Mouse (Mus musculus): ENCODE results near the gene Slc50a1.
A peak's percentile ranks its signal among the peaks of the same experiment; 100 is the strongest.

Gene Slc50a1

GRCm38 (mm10) chr3:89232614-89233013 is 37.8 kb downstream of the Slc50a1 start:
- no peak for DNase-seq (ENCODE audit: low spot score in 2 of 2)

DNA sequence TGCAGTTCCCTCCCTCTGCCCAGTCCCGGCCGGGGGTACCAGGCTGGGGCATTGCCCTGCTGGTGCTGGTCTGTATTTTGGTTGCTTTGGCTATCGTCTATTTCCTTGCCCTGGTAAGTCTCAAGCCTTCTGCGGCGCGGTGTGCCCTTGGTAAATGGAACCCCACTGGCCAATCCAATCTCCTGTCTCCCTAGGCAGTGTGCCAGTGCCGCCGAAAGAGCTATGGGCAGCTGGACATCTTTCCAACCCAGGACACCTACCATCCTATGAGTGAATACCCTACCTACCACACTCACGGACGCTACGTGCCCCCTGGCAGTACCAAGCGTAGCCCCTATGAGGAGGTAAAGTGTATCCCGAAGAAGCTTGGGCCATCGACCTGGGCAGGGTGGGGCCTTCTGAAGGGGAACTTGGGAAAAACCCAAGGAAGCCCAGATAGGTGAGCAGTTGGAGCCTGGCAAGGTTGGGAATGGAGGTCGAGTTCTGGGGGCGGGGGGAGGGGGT is 38.5 kb downstream of the Slc50a1 start:
- no peak for DNase-seq (ENCODE audit: low spot score in 2 of 2)

DNA sequence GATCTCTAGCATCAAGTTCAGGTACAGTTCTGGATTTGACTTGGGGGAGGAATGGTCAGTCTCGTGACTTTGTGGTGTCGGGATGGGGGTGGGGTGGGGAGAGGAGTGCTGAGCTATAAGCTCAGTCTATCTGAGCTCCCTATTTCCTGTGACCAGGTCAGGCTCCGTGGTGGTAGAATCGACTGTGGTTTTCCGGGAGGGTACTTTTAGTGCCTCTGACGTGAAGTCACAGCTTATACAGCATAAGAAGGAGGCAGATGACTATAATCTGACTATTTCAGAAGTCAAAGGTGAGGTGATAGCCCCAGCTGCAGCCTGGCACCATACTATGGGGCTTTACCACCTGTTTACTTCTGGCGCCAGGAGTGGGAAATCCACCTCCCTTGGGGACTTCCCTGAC is 39.0 kb downstream of the Slc50a1 start:
- DNase-seq (ENCODE audit: low spot score in 2 of 2), result no peak

GRCm38 (mm10) chr3:89230561-89230960 is 39.8 kb downstream of the Slc50a1 start:
- no peak for DNase-seq (ENCODE audit: low spot score in 2 of 2)

GRCm38 (mm10) chr3:89229276-89229675 is 41.1 kb downstream of the Slc50a1 start:
- DNase-seq (ENCODE audit: low spot score in 2 of 2), result no peak

DNA sequence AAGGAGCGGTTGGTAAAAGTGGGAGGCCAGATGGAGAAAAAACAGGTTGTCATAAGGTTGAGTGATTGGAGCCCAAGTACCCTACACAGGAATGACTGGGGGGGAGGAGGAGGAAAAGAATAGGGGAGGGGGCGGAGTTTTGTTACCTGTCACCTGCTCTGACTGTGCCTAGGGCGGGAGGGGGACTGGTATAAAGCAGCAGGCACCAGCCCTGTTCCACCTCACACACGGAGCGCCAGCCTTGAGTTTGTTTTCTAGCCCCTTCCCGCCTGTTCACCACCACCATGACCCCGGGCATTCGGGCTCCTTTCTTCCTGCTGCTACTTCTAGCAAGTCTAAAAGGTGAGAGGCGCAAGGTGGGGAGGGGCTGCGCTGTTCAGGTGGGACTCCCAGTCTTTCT is 41.5 kb downstream of the Slc50a1 start, which contains the start of gene Muc1:
Gene Muc1 (plus strand): TSS at position 222 of the 400 bp plus-strand sequence.
- no peak for DNase-seq (ENCODE audit: low spot score in 2 of 2)

GRCm38 (mm10) chr3:89228180-89228549 is 42.2 kb downstream of the Slc50a1 start:
- DNase-seq (ENCODE audit: low spot score in 2 of 2), result peak; percentile 85 to 95

- peak in 1 of 2 experiments; percentile 36 for DNase-seq (ENCODE audit: low spot score in 2 of 2)
Observed at GRCm38 (mm10) chr3:89227307-89228179, 42.8 kb downstream of the Slc50a1 start.

- no peak for DNase-seq (ENCODE audit: low spot score in 2 of 2)
Observed at GRCm38 (mm10) chr3:89226900-89227299, 43.5 kb downstream of the Slc50a1 start, which contains the start of gene Mtx1. Gene Mtx1, minus strand, starts transcription at chr3:89227088.

DNA sequence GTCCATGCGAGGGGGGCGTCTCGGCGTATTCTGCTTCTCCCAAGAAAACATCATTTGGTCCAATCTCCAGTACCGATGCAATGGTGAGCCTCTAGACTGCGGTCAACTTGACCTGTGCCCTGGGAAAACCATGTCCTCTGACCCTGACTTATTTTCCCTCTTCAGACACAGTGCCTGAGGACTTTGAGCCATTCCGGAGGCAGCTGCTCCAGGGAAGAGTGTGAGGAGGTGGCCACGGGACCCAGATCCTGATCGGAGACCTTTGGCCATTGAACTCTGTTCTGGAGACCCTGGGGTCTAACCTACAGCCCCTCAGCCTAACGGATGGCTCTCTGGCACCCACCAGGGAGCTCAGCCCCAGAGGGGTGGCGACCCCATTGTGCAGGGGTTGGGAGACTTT is 44.0 kb downstream of the Slc50a1 start:
- no peak for DNase-seq (ENCODE audit: low spot score in 2 of 2)

- no peak for DNase-seq (ENCODE audit: low spot score in 2 of 2)
Observed at GRCm38 (mm10) chr3:89225918-89226317, 44.5 kb downstream of the Slc50a1 start.

DNA sequence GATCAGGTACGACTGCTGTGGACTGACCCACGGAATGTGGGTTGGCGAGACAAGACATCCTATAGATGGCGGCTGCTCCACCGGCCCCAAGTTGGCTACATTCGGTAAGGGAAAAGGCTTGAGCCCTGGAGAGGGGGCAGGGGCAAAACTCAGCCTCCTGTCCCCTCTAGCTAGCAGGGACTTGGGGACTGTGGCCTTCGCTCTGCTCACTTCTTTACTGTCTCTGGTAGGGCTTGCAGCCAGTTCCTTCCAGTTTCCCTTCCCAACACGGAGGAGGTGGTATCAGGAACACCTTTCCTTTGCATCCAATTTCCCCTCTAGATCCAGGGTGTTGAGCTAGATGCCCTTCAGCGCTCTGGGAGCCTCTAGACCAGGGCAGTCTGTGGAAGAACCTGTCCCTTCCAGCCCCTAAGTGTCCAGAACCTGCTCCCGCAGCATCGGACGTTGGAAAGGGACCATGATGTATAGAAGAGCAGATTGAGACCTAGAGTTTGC is 45.0 kb downstream of the Slc50a1 start:
- DNase-seq (ENCODE audit: low spot score in 2 of 2), result no peak

DNA sequence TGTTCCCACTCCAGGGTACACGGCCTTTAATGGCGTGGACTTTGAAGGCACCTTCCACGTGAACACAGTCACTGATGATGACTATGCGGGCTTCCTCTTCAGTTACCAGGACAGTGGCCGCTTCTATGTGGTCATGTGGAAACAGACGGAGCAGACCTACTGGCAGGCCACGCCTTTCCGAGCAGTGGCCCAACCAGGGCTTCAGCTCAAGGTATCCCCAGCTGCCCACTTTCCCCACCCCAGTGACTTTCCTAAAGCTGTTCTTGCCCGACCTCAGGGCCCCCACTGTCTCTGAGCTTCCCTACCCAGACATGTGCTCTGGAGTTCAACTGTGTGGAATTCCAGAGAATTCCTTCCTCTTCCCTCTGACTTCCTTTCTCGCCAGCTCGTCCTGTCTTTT is 45.6 kb downstream of the Slc50a1 start:
- no peak for DNase-seq (ENCODE audit: low spot score in 2 of 2)

DNA sequence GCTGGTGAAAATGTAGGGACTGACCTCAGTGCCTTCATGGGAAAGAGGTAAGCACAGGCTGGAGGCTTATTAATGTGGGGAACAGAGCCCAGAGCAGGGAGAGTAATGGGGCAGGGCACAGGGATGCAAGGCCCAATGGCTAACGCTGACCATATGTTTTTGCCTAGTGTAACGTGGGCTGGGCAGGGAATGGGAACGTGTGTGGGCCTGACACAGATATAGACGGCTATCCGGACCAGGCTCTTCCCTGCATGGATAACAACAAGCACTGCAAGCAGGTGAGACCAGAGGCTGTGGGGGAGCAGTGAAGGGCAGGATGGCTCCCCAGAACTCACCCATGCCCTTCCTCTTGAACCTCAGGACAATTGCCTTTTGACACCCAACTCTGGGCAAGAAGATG is 49.2 kb downstream of the Slc50a1 start:
- DNase-seq (ENCODE audit: low spot score in 2 of 2), result no peak

DNA sequence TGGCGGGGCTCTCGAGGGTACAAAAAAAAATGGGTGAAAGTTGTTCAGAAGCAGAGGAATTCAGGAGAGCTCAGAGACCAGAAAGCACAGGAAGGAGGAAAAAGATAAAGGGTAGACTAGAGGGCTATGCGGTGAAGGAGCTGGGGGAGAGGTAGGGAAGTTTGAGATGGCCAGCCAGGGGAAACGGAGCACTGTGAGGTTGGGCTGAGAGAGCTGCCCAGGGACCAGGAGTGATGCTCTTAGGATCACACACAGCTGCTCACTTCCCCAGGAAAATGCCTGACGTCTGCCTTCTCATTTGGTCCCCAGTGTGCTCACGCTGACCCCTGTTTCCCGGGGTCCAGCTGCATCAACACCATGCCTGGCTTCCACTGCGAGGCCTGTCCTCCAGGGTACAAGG is 50.8 kb downstream of the Slc50a1 start:
- DNase-seq (ENCODE audit: low spot score in 2 of 2), result no peak

GRCm38 (mm10) chr3:89218271-89218670 is 52.1 kb downstream of the Slc50a1 start:
- no peak for DNase-seq (ENCODE audit: low spot score in 2 of 2)
